Mouse (Mus musculus) forebrain, embryonic 14.5 days (tissue): ENCODE data around the gene Sar1b. TPM values are rescaled to one million over a fixed set of nuclear protein-coding genes. Genes with fewer than 3 reads are reported as not detected.
"Not testable (repeated sequence)": the region's sequence is repeated elsewhere in the genome, so short reads cannot be mapped to it uniquely, and the experiment has no call there.

Experiments
- ATAC-seq: fragments of 200-750 bp; cut with Nextera tagmentation; 2 replicates; pipeline ENCODE4 v1.8.0; 2017; ENCODE audit warnings: mild to moderate bottlenecking, moderate library complexity
- DNase-seq: peaks from one replicate; pipeline ENCODE4 v3.0.0-alpha.2; 2015; ENCODE audit warnings: low spot score
- H3K27ac ChIP-seq: fragments of 300-500 bp; sonication (generic); 2 replicates; pipeline ENCODE4 v1.5.1; 2014; ENCODE audit warnings: low read depth, mild to moderate bottlenecking, control low read depth, low read length, moderate library complexity
- H3K27me3 ChIP-seq: fragments of 300-500 bp; sonication (generic); replicated peaks from 2 replicates; pipeline ENCODE4 v1.6.1; 2014; ENCODE audit warnings: low read length, control low read depth, mixed read lengths; ENCODE audit not compliant: control insufficient read depth, insufficient read depth
- H3K36me3 ChIP-seq: fragments of 300-500 bp; sonication (generic); 2 replicates; pipeline ENCODE4 v1.6.1; 2014; ENCODE audit warnings: low read length, control low read depth; ENCODE audit not compliant: control insufficient read depth, insufficient read depth
- H3K4me1 ChIP-seq: fragments of 300-500 bp; sonication (generic); 2 replicates; pipeline ENCODE4 v1.6.1; 2014; ENCODE audit warnings: antibody characterized with exemption, low read length, control low read depth; ENCODE audit not compliant: control insufficient read depth, insufficient read depth
- H3K4me2 ChIP-seq: fragments of 300-500 bp; sonication (generic); 2 replicates; pipeline ENCODE4 v1.6.1; 2014; ENCODE audit warnings: mild to moderate bottlenecking, control low read depth, low read length
- H3K4me3 ChIP-seq: fragments of 300-500 bp; sonication (generic); 2 replicates; pipeline ENCODE4 v1.5.1; 2014; ENCODE audit warnings: low read depth, low read length, control low read depth
- H3K9ac ChIP-seq: fragments of 300-500 bp; sonication (generic); 2 replicates; pipeline ENCODE4 v1.6.1; 2014; ENCODE audit warnings: mild to moderate bottlenecking, low read length, control low read depth, moderate library complexity
- H3K9me3 ChIP-seq: fragments of 300-500 bp; sonication (generic); replicated peaks from 2 replicates; pipeline ENCODE4 v1.6.1; 2016; ENCODE audit warnings: low read length, control low read depth, mixed read lengths; ENCODE audit not compliant: control insufficient read depth
- WGBS: fragments of 180-500 bp; shearing (Covaris S2); extraction: QIAGEN DNeasy Blood & Tissue Kit; methylation state at CpG from one replicate; pipeline ENCODE4 v1.1.7; 2014; 5-methylcytosine and 5-hydroxymethylcytosine counted together
- polyA plus RNA-seq: library from polyadenylated mRNA; unstranded; fragments of >200 nt; fragmentation: Nextera tagmentation; extraction: Ambion mirVana; gene quantifications from 2 replicates; pipeline ENCODE4 v1.2.1, GENCODE M21; 2014

The Sar1b gene
- polyA plus RNA-seq, 1 experiment from 2014 or later, result 184 TPM

- H3K4me3 ChIP-seq, result no peak overlapping the region
Observed at GRCm38 (mm10) chr11:51764816-51765215, 1.3 kb downstream of the Sar1b start.

GRCm38 (mm10) chr11:51767579-51768220 is 4.2 kb downstream of the Sar1b start:
- peaks cover 10% of the 10 kb centered on the region for H3K4me1 ChIP-seq
- H3K27me3 ChIP-seq, result no peaks in the 10 kb centered on the region
- H3K4me2 ChIP-seq, result no peak overlapping the region
- H3K9ac ChIP-seq, result no peak overlapping the region
- H3K4me3 ChIP-seq, result no peak overlapping the region
- 85% methylated on average over 8 of the region's 8 CpGs for WGBS
- H3K9me3 ChIP-seq, result no peaks in the 10 kb centered on the region
- DNase-seq, result no peak
- no peak for ATAC-seq
- H3K27ac ChIP-seq, result no peak overlapping the region
- H3K36me3 ChIP-seq, result no peaks in the 10 kb centered on the region

More at GRCm38 (mm10) chr11:51764816-51765215, 1.3 kb downstream of the Sar1b start:
- ATAC-seq (no peak), DNase-seq (no peak)
- Histone ChIP-seq H3K4me2 (peak overlapping the region; percentile 93), H3K27me3 (no peaks in the 10 kb centered on the region), H3K27ac (no peak overlapping the region), H3K4me1 (peaks cover 10% of the 10 kb centered on the region), H3K36me3 (no peaks in the 10 kb centered on the region), H3K9me3 (no peaks in the 10 kb centered on the region), H3K9ac (no peak overlapping the region)
- 87% methylated on average over 4 of the region's 4 CpGs for WGBS

- H3K4me1 ChIP-seq, result peaks cover 7% of the 10 kb centered on the region
- no peak overlapping the region for H3K9ac ChIP-seq
- no peak for ATAC-seq
- WGBS, result 89% methylated on average over 5 of the region's 5 CpGs
- DNase-seq, result no peak
- no peaks in the 10 kb centered on the region for H3K36me3 ChIP-seq
- H3K27me3 ChIP-seq, result no peaks in the 10 kb centered on the region
- no peak overlapping the region for H3K4me2 ChIP-seq
- no peaks in the 10 kb centered on the region for H3K9me3 ChIP-seq
- no peak overlapping the region for H3K27ac ChIP-seq
- H3K4me3 ChIP-seq, result no peak overlapping the region
Observed at GRCm38 (mm10) chr11:51768296-51768695, 4.8 kb downstream of the Sar1b start.

GRCm38 (mm10) chr11:51775507-51775906 is 12.0 kb downstream of the Sar1b start:
- Histone ChIP-seq H3K9me3 (no peaks in the 10 kb centered on the region), H3K27ac (no peak overlapping the region), H3K9ac (no peak overlapping the region), H3K4me3 (no peak overlapping the region), H3K4me1 (no peaks in the 10 kb centered on the region), H3K36me3 (peaks cover 5% of the 10 kb centered on the region), H3K27me3 (no peaks in the 10 kb centered on the region), H3K4me2 (no peak overlapping the region)
- 90% methylated on average over 3 of the region's 3 CpGs for WGBS
- no peak for DNase-seq
- no peak for ATAC-seq

- Histone ChIP-seq H3K9me3 (no peaks in the 10 kb centered on the region), H3K36me3 (peaks cover 24% of the 10 kb centered on the region), H3K4me3 (no peak overlapping the region), H3K4me2 (no peak overlapping the region), H3K9ac (no peak overlapping the region), H3K27ac (no peak overlapping the region), H3K4me1 (no peaks in the 10 kb centered on the region), H3K27me3 (no peaks in the 10 kb centered on the region)
- 93% methylated on average over 5 of the region's 5 CpGs for WGBS
- DNase-seq, result no peak
- no peak for ATAC-seq
Observed at GRCm38 (mm10) chr11:51777478-51777877, 14.0 kb downstream of the Sar1b start.

- Histone ChIP-seq H3K4me2 (no peak overlapping the region), H3K36me3 (peaks cover 43% of the 10 kb centered on the region), H3K27me3 (no peaks in the 10 kb centered on the region), H3K27ac (no peak overlapping the region), H3K9ac (no peak overlapping the region), H3K4me3 (no peak overlapping the region), H3K9me3 (no peaks in the 10 kb centered on the region), H3K4me1 (no peaks in the 10 kb centered on the region)
- DNase-seq, result no peak
- ATAC-seq, result no peak
- 92% methylated on average over 9 of the region's 9 CpGs for WGBS
Observed at GRCm38 (mm10) chr11:51780773-51781267, 17.3 kb downstream of the Sar1b start.

- no peak overlapping the region for H3K9ac ChIP-seq
- no peak overlapping the region for H3K4me3 ChIP-seq
- H3K9me3 ChIP-seq, result no peaks in the 10 kb centered on the region
- H3K4me2 ChIP-seq, result no peak overlapping the region
- no peak overlapping the region for H3K27ac ChIP-seq
- no peak for ATAC-seq
- WGBS, result 90% methylated on average over 6 of the region's 6 CpGs
- DNase-seq, result no peak
- H3K4me1 ChIP-seq, result no peaks in the 10 kb centered on the region
- peaks cover 57% of the 10 kb centered on the region for H3K36me3 ChIP-seq
- H3K27me3 ChIP-seq, result no peaks in the 10 kb centered on the region
Observed at GRCm38 (mm10) chr11:51782721-51783120, 19.2 kb downstream of the Sar1b start.

- Histone ChIP-seq H3K27me3 (no peaks in the 10 kb centered on the region), H3K9ac (no peak overlapping the region), H3K4me3 (no peak overlapping the region), H3K27ac (no peak overlapping the region), H3K4me1 (no peaks in the 10 kb centered on the region), H3K36me3 (peaks cover 73% of the 10 kb centered on the region), H3K9me3 (no peaks in the 10 kb centered on the region), H3K4me2 (no peak overlapping the region)
- 89% methylated on average over 6 of the region's 6 CpGs for WGBS
- DNase-seq (no peak), ATAC-seq (no peak)
Observed at GRCm38 (mm10) chr11:51785926-51786325, 22.4 kb downstream of the Sar1b start.

- H3K36me3 ChIP-seq, result peaks cover 60% of the 10 kb centered on the region
- not testable (repeated sequence) for H3K27ac ChIP-seq, H3K27me3 ChIP-seq, ATAC-seq, DNase-seq, H3K4me1 ChIP-seq, H3K4me2 ChIP-seq, H3K9ac ChIP-seq, H3K4me3 ChIP-seq, H3K9me3 ChIP-seq
- 76% methylated on average over 4 of the region's 4 CpGs for WGBS
Observed at GRCm38 (mm10) chr11:51789735-51790134, 26.2 kb downstream of the Sar1b start.
